Mouse (Mus musculus): Measurements from ENCODE around the gene Pabpc6. TPM values are rescaled to one million over a fixed set of nuclear protein-coding genes. Genes with fewer than 3 reads are reported as not detected.

The Pabpc6 gene
- polyA plus RNA-seq, 2 experiments from 2014 or later = not detected

Other genes starting within 250 kb of the Pabpc6 start
- gene Gm17728, start 247.7 kb downstream of the Pabpc6 start, polyA plus RNA-seq (2017; shearing (Covaris generic)) = 1 to 10 TPM in 1 of 2 experiments, not detected in 1; 2.4 TPM